15 mouse cellular contexts compared by ENCODE assay signal in genomic region chr9:27758709-27759108, GRCm38 (mm10). TPM values are rescaled to one million over a fixed set of nuclear protein-coding genes. Genes with fewer than 3 reads are reported as not detected.
"Had no signal": no experiment of that assay in that cellular context is flagged by ENCODE, and none has a peak within 500 bp of the region (broad histone marks: within the 10 kb centered on the region; RNA-seq: fewer than 3 reads in every experiment).

No protein-coding gene starts in this region.

- DNase-seq: lung, adult 18-20 months; lung, embryonic 14.5 days; lung, postnatal 10 days; lung, postnatal 4 days; midbrain, embryonic 14.5 days; retina, postnatal 1 day; right cerebral cortex, adult 18-20 months; right cerebral cortex, postnatal 25 days; right cerebral cortex, postnatal 4 days; spleen, adult 18-20 months; thymus, adult 18-20 months; thymus, postnatal 14 days; thymus, postnatal 36 days had no signal

RNA-seq across cellular contexts. Expression of gene Opcml, which starts 31.9 kb away (rescaled TPM):
- total RNA-seq: megakaryocyte, adult 5-6 weeks; megakaryocyte-erythroid progenitor cell, adult 5-6 weeks had no signal
